Mouse (Mus musculus): ENCODE measurements at regions not wholly inside any gene's neighbourhood (a gene's known extent, or its start where the extent isn't known, plus 50 kb on each side); places are given as distances from the start of the nearest gene placed in this dataset.

GRCm38 (mm10) chr6:143437367-143438271, 270.6 kb downstream of the Etnk1 start:
- H3K4me2 ChIP-seq (replicated peaks; ENCODE audit: low read depth), result no peak overlapping the region
- H3K27me3 ChIP-seq (replicated peaks; ENCODE audit: control insufficient read depth, insufficient read depth, low read length), result no peaks in the 10 kb centered on the region
- no peaks in the 10 kb centered on the region for H3K4me1 ChIP-seq (replicated peaks; ENCODE audit: control insufficient read depth, insufficient read depth, low read length)
- no peaks in the 10 kb centered on the region for H3K36me3 ChIP-seq (ENCODE audit: control insufficient read depth, insufficient read depth)
- WGBS, result 75% methylated on average over 32 of the region's 32 CpGs
- no peaks in the 10 kb centered on the region for H3K9me3 ChIP-seq (ENCODE audit: control insufficient read depth)
- no peak for TF ChIP-seq CTCF (IDR thresholded peaks at IDR 0.05; ENCODE audit: low read depth)
- no peak for ATAC-seq
- no peak overlapping the region for H3K9ac ChIP-seq (ENCODE audit: low read depth, low read length)
- no peak overlapping the region for H3K27ac ChIP-seq (ENCODE audit: low read depth, low read length)
- H3K4me3 ChIP-seq (ENCODE audit: low read depth, low read length), result no peak overlapping the region

GRCm38 (mm10) chr6:143438272-143438591, 271.2 kb downstream of the Etnk1 start:
- Histone ChIP-seq H3K27ac (ENCODE audit: low read depth, low read length) (no peak overlapping the region), H3K4me1 (replicated peaks; ENCODE audit: control insufficient read depth, insufficient read depth, low read length) (no peaks in the 10 kb centered on the region), H3K9me3 (ENCODE audit: control insufficient read depth) (no peaks in the 10 kb centered on the region), H3K36me3 (ENCODE audit: control insufficient read depth, insufficient read depth) (no peaks in the 10 kb centered on the region), H3K27me3 (replicated peaks; ENCODE audit: control insufficient read depth, insufficient read depth, low read length) (no peaks in the 10 kb centered on the region), H3K4me3 (ENCODE audit: low read depth, low read length) (no peak overlapping the region), H3K9ac (ENCODE audit: low read depth, low read length) (no peak overlapping the region), H3K4me2 (replicated peaks; ENCODE audit: low read depth) (no peak overlapping the region)
- no peak for ATAC-seq
- TF ChIP-seq CTCF (IDR thresholded peaks at IDR 0.05; ENCODE audit: low read depth), result no peak
- 82% methylated on average over 5 of the region's 5 CpGs for WGBS

GRCm38 (mm10) chr6:143439484-143439883, 272.5 kb downstream of the Etnk1 start:
- no peaks in the 10 kb centered on the region for H3K27me3 ChIP-seq (replicated peaks; ENCODE audit: control insufficient read depth, insufficient read depth, low read length)

GRCm38 (mm10) chr6:143440237-143440950, 273.4 kb downstream of the Etnk1 start:
- H3K4me2 ChIP-seq (replicated peaks; ENCODE audit: low read depth), result no peak overlapping the region
- no peaks in the 10 kb centered on the region for H3K4me1 ChIP-seq (replicated peaks; ENCODE audit: control insufficient read depth, insufficient read depth, low read length)
- no peak overlapping the region for H3K9ac ChIP-seq (ENCODE audit: low read depth, low read length)
- H3K9me3 ChIP-seq (ENCODE audit: control insufficient read depth), result no peaks in the 10 kb centered on the region
- no peak for ATAC-seq
- H3K27ac ChIP-seq (ENCODE audit: low read depth, low read length), result no peak overlapping the region
- no peak for TF ChIP-seq CTCF (IDR thresholded peaks at IDR 0.05; ENCODE audit: low read depth)
- H3K36me3 ChIP-seq (ENCODE audit: control insufficient read depth, insufficient read depth), result no peaks in the 10 kb centered on the region
- no peaks in the 10 kb centered on the region for H3K27me3 ChIP-seq (replicated peaks; ENCODE audit: control insufficient read depth, insufficient read depth, low read length)
- 80% methylated on average over 15 of the region's 15 CpGs for WGBS
- H3K4me3 ChIP-seq (ENCODE audit: low read depth, low read length), result no peak overlapping the region

More at GRCm38 (mm10) chr6:143439484-143439883, 272.5 kb downstream of the Etnk1 start:
- no peak for ATAC-seq
- Histone ChIP-seq H3K27ac (ENCODE audit: low read depth, low read length) (no peak overlapping the region), H3K4me2 (replicated peaks; ENCODE audit: low read depth) (no peak overlapping the region), H3K36me3 (ENCODE audit: control insufficient read depth, insufficient read depth) (no peaks in the 10 kb centered on the region), H3K9ac (ENCODE audit: low read depth, low read length) (no peak overlapping the region), H3K4me1 (replicated peaks; ENCODE audit: control insufficient read depth, insufficient read depth, low read length) (no peaks in the 10 kb centered on the region), H3K9me3 (ENCODE audit: control insufficient read depth) (no peaks in the 10 kb centered on the region), H3K4me3 (ENCODE audit: low read depth, low read length) (no peak overlapping the region)
- TF ChIP-seq CTCF (IDR thresholded peaks at IDR 0.05; ENCODE audit: low read depth), result no peak
- 95% methylated on average over 10 of the region's 10 CpGs for WGBS

- H3K27ac ChIP-seq (ENCODE audit: low read depth, low read length), result no peak overlapping the region
- no peak for ATAC-seq
- no peak overlapping the region for H3K4me3 ChIP-seq (ENCODE audit: low read depth, low read length)
- no peaks in the 10 kb centered on the region for H3K9me3 ChIP-seq (ENCODE audit: control insufficient read depth)
- H3K4me2 ChIP-seq (replicated peaks; ENCODE audit: low read depth), result no peak overlapping the region
- no peak overlapping the region for H3K9ac ChIP-seq (ENCODE audit: low read depth, low read length)
- TF ChIP-seq CTCF (IDR thresholded peaks at IDR 0.05; ENCODE audit: low read depth), result no peak
- no peaks in the 10 kb centered on the region for H3K4me1 ChIP-seq (replicated peaks; ENCODE audit: control insufficient read depth, insufficient read depth, low read length)
- no peaks in the 10 kb centered on the region for H3K27me3 ChIP-seq (replicated peaks; ENCODE audit: control insufficient read depth, insufficient read depth, low read length)
- H3K36me3 ChIP-seq (ENCODE audit: control insufficient read depth, insufficient read depth), result no peaks in the 10 kb centered on the region
- 72% methylated on average over 8 of the region's 8 CpGs for WGBS
These were observed 275.3 kb downstream of the Etnk1 start for GRCm38 (mm10) chr6:143442361-143442760.

GRCm38 (mm10) chr6:143443446-143443845, 276.4 kb downstream of the Etnk1 start:
- Histone ChIP-seq H3K36me3 (ENCODE audit: control insufficient read depth, insufficient read depth) (no peaks in the 10 kb centered on the region), H3K4me3 (ENCODE audit: low read depth, low read length) (no peak overlapping the region), H3K9me3 (ENCODE audit: control insufficient read depth) (no peaks in the 10 kb centered on the region), H3K4me2 (replicated peaks; ENCODE audit: low read depth) (no peak overlapping the region), H3K27me3 (replicated peaks; ENCODE audit: control insufficient read depth, insufficient read depth, low read length) (no peaks in the 10 kb centered on the region), H3K9ac (ENCODE audit: low read depth, low read length) (no peak overlapping the region), H3K4me1 (replicated peaks; ENCODE audit: control insufficient read depth, insufficient read depth, low read length) (no peaks in the 10 kb centered on the region), H3K27ac (ENCODE audit: low read depth, low read length) (no peak overlapping the region)
- ATAC-seq, result no peak
- TF ChIP-seq CTCF (IDR thresholded peaks at IDR 0.05; ENCODE audit: low read depth), result no peak
- 85% methylated on average over 6 of the region's 6 CpGs for WGBS

Data from intestine, postnatal 0 days (tissue).